Mouse (Mus musculus) limb, embryonic 10.5 days (tissue): ENCODE measurements around the gene Emd. TPM values are rescaled to one million over a fixed set of nuclear protein-coding genes. Genes with fewer than 3 reads are reported as not detected.
"Not testable (repeated sequence)": the region's sequence is repeated elsewhere in the genome, so short reads cannot be mapped to it uniquely, and the experiment has no call there.

Source experiments
- DNase-seq: peaks from one replicate; pipeline ENCODE4 v3.0.0-alpha.2; 2017; ENCODE audit warnings: low spot score
- H3K27ac ChIP-seq: fragments of 300-500 bp; sonication (generic); 2 replicates; pipeline ENCODE4 v1.5.1; 2016; ENCODE audit warnings: mild to moderate bottlenecking
- H3K27me3 ChIP-seq: fragments of 300-500 bp; sonication (generic); 2 replicates; pipeline ENCODE4 v1.6.1; 2016; ENCODE audit warnings: low read depth, mild to moderate bottlenecking; ENCODE audit not compliant: poor library complexity, severe bottlenecking
- H3K36me3 ChIP-seq: fragments of 300-500 bp; sonication (generic); 2 replicates; pipeline ENCODE4 v1.6.1; 2016; ENCODE audit warnings: mild to moderate bottlenecking, moderate library complexity
- H3K4me1 ChIP-seq: fragments of 300-500 bp; sonication (generic); 2 replicates; pipeline ENCODE4 v1.6.1; 2016
- H3K4me3 ChIP-seq: fragments of 300-500 bp; sonication (generic); 2 replicates; pipeline ENCODE4 v1.5.1; 2016; ENCODE audit warnings: mild to moderate bottlenecking, moderate library complexity
- H3K9me3 ChIP-seq: fragments of 300-500 bp; sonication (generic); replicated peaks from 2 replicates; pipeline ENCODE4 v1.6.1; 2016; ENCODE audit warnings: mild to moderate bottlenecking
- WGBS: fragments of 180-500 bp; shearing (Covaris S2); methylation state at CpG from one replicate; pipeline ENCODE4 v1.1.7; 2016; 5-methylcytosine and 5-hydroxymethylcytosine counted together
- polyA plus RNA-seq: library from polyadenylated mRNA; unstranded; fragments of >200 nt; fragmentation: Nextera tagmentation; extraction: Ambion mirVana; gene quantifications from 2 replicates; pipeline ENCODE4 v1.2.1, GENCODE M21; 2016

The Emd gene
- polyA plus RNA-seq, result 25.2 and 29.8 TPM in 2 replicates

- Histone ChIP-seq H3K4me3 (peak within 1 kb of the TSS; percentile 66), H3K4me1 (peaks cover 7% of the 10 kb centered on the region), H3K36me3 (peaks cover 28% of the 10 kb centered on the region), H3K9me3 (no peaks in the 10 kb centered on the region), H3K27me3 (peaks cover 19% of the 10 kb centered on the region), H3K27ac (peak within 1 kb of the TSS; percentile 91)
- peak; percentile 87 for DNase-seq
- 13% methylated on average over 39 of the region's 39 CpGs for WGBS
These were observed at the start of gene Emd for GRCm38 (mm10) chrX:74254153-74254887. TSS of gene Emd (plus strand) at chrX:74254687.

GRCm38 (mm10) chrX:74218496-74218895 is 36.0 kb upstream of the Emd start:
- Histone ChIP-seq H3K27me3 (peaks cover 15% of the 10 kb centered on the region; the same call in 1 of the 2 replicates), H3K4me3 (no peak overlapping the region), H3K27ac (no peak overlapping the region), H3K9me3 (no peaks in the 10 kb centered on the region), H3K4me1 (no peaks in the 10 kb centered on the region), H3K36me3 (peaks cover 13% of the 10 kb centered on the region)
- no peak for DNase-seq
- 96% methylated on average over 4 of the region's 4 CpGs for WGBS

GRCm38 (mm10) chrX:74219449-74219848 is 35.0 kb upstream of the Emd start:
- H3K9me3 ChIP-seq, result no peaks in the 10 kb centered on the region
- peaks cover 17% of the 10 kb centered on the region; the same call in 1 of the 2 replicates for H3K27me3 ChIP-seq
- H3K4me3 ChIP-seq, result no peak overlapping the region
- no peaks in the 10 kb centered on the region for H3K4me1 ChIP-seq
- H3K27ac ChIP-seq, result no peak overlapping the region
- peaks cover 23% of the 10 kb centered on the region for H3K36me3 ChIP-seq
- WGBS, result 57% methylated on average over 13 of the region's 13 CpGs
- no peak for DNase-seq

GRCm38 (mm10) chrX:74220099-74220498 is 34.4 kb upstream of the Emd start:
- H3K9me3 ChIP-seq, H3K27ac ChIP-seq, DNase-seq, H3K4me1 ChIP-seq, H3K4me3 ChIP-seq: not testable (repeated sequence)
- WGBS, result 58% methylated on average over 1 of the region's 1 CpGs
- H3K36me3 ChIP-seq, result peaks cover 29% of the 10 kb centered on the region
- H3K27me3 ChIP-seq, result peaks cover 20% of the 10 kb centered on the region; the same call in 1 of the 2 replicates

GRCm38 (mm10) chrX:74230038-74230437 is 24.4 kb upstream of the Emd start:
- Histone ChIP-seq H3K36me3 (peaks cover 100% of the 10 kb centered on the region), H3K27me3 (0 out of 2 replicates have a peak, but pooled peaks cover 6% of the 10 kb centered on the region), H3K4me1 (no peaks in the 10 kb centered on the region), H3K4me3 (no peak overlapping the region), H3K9me3 (no peaks in the 10 kb centered on the region), H3K27ac (no peak overlapping the region)
- 79% methylated on average over 1 of the region's 1 CpGs for WGBS
- no peak for DNase-seq

GRCm38 (mm10) chrX:74233196-74233595 is 21.3 kb upstream of the Emd start:
- DNase-seq, result no peak
- no peak overlapping the region for H3K27ac ChIP-seq
- no peaks in the 10 kb centered on the region for H3K4me1 ChIP-seq
- 90% methylated on average over 5 of the region's 5 CpGs for WGBS
- H3K27me3 ChIP-seq, result 0 out of 2 replicates have a peak, but pooled peaks cover 6% of the 10 kb centered on the region
- no peak overlapping the region for H3K4me3 ChIP-seq
- H3K36me3 ChIP-seq, result peaks cover 100% of the 10 kb centered on the region
- H3K9me3 ChIP-seq, result no peaks in the 10 kb centered on the region

- H3K36me3 ChIP-seq, result peaks cover 87% of the 10 kb centered on the region
- DNase-seq, result no peak
- H3K27ac ChIP-seq, result no peak overlapping the region
- H3K27me3 ChIP-seq, result no peaks in the 10 kb centered on the region
- peaks cover 5% of the 10 kb centered on the region; the same call in 1 of the 2 replicates for H3K4me1 ChIP-seq
- no peak overlapping the region for H3K4me3 ChIP-seq
- no peaks in the 10 kb centered on the region for H3K9me3 ChIP-seq
- 89% methylated on average over 4 of the region's 4 CpGs for WGBS
These were observed 14.2 kb upstream of the Emd start for GRCm38 (mm10) chrX:74240332-74240731.

- no peak overlapping the region for H3K27ac ChIP-seq
These were observed 11.1 kb upstream of the Emd start for GRCm38 (mm10) chrX:74243396-74243795.

GRCm38 (mm10) chrX:74243807-74244206 is 10.7 kb upstream of the Emd start:
- no peaks in the 10 kb centered on the region for H3K9me3 ChIP-seq
- H3K4me3 ChIP-seq, result peak overlapping the region; percentile 65
- DNase-seq, result no peak
- 0 out of 2 replicates have a peak, but pooled peaks cover 11% of the 10 kb centered on the region for H3K27me3 ChIP-seq
- H3K4me1 ChIP-seq, result peaks cover 5% of the 10 kb centered on the region; the same call in 1 of the 2 replicates
- 84% methylated on average over 3 of the region's 3 CpGs for WGBS
- peaks cover 52% of the 10 kb centered on the region for H3K36me3 ChIP-seq
- peak overlapping the region; percentile 92 for H3K27ac ChIP-seq

More at GRCm38 (mm10) chrX:74243396-74243795, 11.1 kb upstream of the Emd start:
- peaks cover 5% of the 10 kb centered on the region; the same call in 1 of the 2 replicates for H3K4me1 ChIP-seq
- H3K27me3 ChIP-seq, result 0 out of 2 replicates have a peak, but pooled peaks cover 11% of the 10 kb centered on the region
- 100% methylated on average over 2 of the region's 2 CpGs for WGBS
- peaks cover 56% of the 10 kb centered on the region for H3K36me3 ChIP-seq
- peak overlapping the region; percentile 65 for H3K4me3 ChIP-seq
- H3K9me3 ChIP-seq, result no peaks in the 10 kb centered on the region
- DNase-seq, result no peak

- peak overlapping the region; percentile 92 for H3K27ac ChIP-seq
- H3K9me3 ChIP-seq, result no peaks in the 10 kb centered on the region
- H3K4me1 ChIP-seq, result peaks cover 14% of the 10 kb centered on the region
- H3K4me3 ChIP-seq, result peak overlapping the region; percentile 65
- peaks cover 14% of the 10 kb centered on the region; the same call in 1 of the 2 replicates for H3K27me3 ChIP-seq
- H3K36me3 ChIP-seq, result peaks cover 44% of the 10 kb centered on the region
- WGBS, result 5% methylated on average over 3 of the region's 3 CpGs
- peak; percentile 63 for DNase-seq
These were observed 9.8 kb upstream of the Emd start for GRCm38 (mm10) chrX:74244614-74245083.

- H3K27ac ChIP-seq, result peak overlapping the region; percentile 92
- H3K36me3 ChIP-seq, result peaks cover 39% of the 10 kb centered on the region
- H3K9me3 ChIP-seq, result no peaks in the 10 kb centered on the region
- 26% methylated on average over 1 of the region's 1 CpGs for WGBS
- peaks cover 16% of the 10 kb centered on the region for H3K27me3 ChIP-seq
- H3K4me1 ChIP-seq, result peaks cover 14% of the 10 kb centered on the region
- peak overlapping the region; percentile 65 for H3K4me3 ChIP-seq
- DNase-seq, result no peak
These were observed 9.4 kb upstream of the Emd start for GRCm38 (mm10) chrX:74245107-74245506.

- peak; percentile 77 for DNase-seq
- peak overlapping the region; percentile 65 for H3K4me3 ChIP-seq
- peaks cover 19% of the 10 kb centered on the region for H3K27me3 ChIP-seq
- WGBS, result 11% methylated on average over 21 of the region's 21 CpGs
- H3K27ac ChIP-seq, result peak overlapping the region; percentile 92
- no peaks in the 10 kb centered on the region for H3K9me3 ChIP-seq
- H3K4me1 ChIP-seq, result peaks cover 14% of the 10 kb centered on the region
- peaks cover 33% of the 10 kb centered on the region for H3K36me3 ChIP-seq
These were observed 8.8 kb upstream of the Emd start for GRCm38 (mm10) chrX:74245687-74246086.

GRCm38 (mm10) chrX:74246213-74246681 is 8.2 kb upstream of the Emd start:
- Histone ChIP-seq H3K9me3 (no peaks in the 10 kb centered on the region), H3K36me3 (peaks cover 28% of the 10 kb centered on the region), H3K27me3 (peaks cover 24% of the 10 kb centered on the region), H3K4me3 (peak overlapping the region; percentile 65), H3K4me1 (peaks cover 14% of the 10 kb centered on the region), H3K27ac (peak overlapping the region; percentile 92)
- peak; percentile 84 for DNase-seq
- 11% methylated on average over 38 of the region's 38 CpGs for WGBS
